Mouse (Mus musculus): ENCODE measurements at regions not wholly inside any gene's neighbourhood (a gene's known extent, or its start where the extent isn't known, plus 50 kb on each side); places are given as distances from the start of the nearest gene placed in this dataset.

DNA sequence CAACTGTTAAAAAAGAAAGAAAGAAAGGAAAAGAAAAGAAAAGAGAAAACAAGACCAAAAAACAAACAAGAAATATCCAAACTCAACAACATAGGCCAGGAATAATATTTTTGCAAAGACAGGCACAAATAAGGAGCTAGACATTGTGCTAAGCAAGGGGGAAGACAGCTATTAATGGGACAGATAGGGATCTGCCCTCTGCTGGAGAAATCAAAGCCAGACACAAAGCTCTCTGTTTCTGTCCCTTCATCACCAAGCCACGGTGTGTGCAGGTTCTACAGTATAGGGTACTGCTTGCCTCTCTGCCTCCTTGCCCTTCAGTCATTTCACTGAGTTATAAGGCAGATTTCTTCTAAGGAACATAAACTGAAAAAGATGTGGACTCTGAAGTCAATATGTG, 57.8 kb upstream of the Chchd3 start:
- WGBS, result 56% methylated on average over 1 of the region's 1 CpGs
- Histone ChIP-seq H3K36me3 (no peaks in the 10 kb centered on the region), H3K9me3 (no peaks in the 10 kb centered on the region), H3K4me1 (replicated peaks) (no peaks in the 10 kb centered on the region), H3K27me3 (ENCODE audit: insufficient read depth, poor library complexity, severe bottlenecking) (no peaks in the 10 kb centered on the region), H3K27ac (no peak overlapping the region), H3K4me3 (no peak overlapping the region)
- no peak for DNase-seq (ENCODE audit: low spot score)

DNA sequence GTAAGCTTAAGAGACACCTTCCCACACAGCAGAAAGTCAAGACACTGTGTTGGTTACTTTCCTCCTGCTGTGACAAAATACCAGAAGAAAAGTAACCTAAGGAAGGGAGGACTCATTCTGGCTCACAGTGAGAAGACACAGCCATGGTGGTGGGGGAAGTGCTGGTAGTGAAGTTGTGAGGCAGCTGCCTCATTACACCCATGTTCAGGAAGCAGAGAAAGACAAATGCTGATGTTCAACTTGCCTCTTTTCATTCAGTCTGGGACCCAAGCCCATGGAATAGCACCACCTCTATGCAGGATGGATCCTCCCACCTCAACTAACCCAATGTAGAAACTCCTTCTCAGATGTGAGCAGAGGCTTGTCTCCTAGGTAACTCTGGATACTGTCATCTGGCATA, 60.5 kb upstream of the Chchd3 start:
- Histone ChIP-seq H3K27me3 (ENCODE audit: insufficient read depth, poor library complexity, severe bottlenecking) (no peaks in the 10 kb centered on the region), H3K4me1 (replicated peaks) (no peaks in the 10 kb centered on the region), H3K36me3 (no peaks in the 10 kb centered on the region), H3K4me3 (no peak overlapping the region), H3K27ac (no peak overlapping the region), H3K9me3 (no peaks in the 10 kb centered on the region)
- DNase-seq (ENCODE audit: low spot score), result no peak

DNA sequence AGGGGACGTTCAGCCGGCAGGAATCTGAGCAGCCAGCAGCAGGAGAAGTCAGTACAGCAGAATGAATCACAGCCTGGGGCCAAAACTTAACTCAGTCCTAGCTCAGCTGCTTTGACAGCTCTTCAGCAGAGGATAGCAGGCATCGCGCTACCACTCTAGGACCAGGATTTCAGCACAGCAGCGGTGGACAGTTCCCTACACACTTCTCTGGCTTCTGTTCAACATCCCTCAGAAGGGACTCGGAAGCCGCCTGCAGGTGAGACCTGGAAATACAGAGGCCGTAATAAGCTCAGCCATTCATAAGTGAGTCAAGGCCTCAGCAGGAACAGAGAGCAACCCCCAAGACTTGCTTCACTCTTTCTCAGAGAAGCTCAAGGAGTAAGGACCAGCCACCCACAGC, 66.5 kb upstream of the Chchd3 start:
- 10% methylated on average over 8 of the region's 8 CpGs for WGBS
- no peaks in the 10 kb centered on the region for H3K27me3 ChIP-seq (ENCODE audit: insufficient read depth, poor library complexity, severe bottlenecking)
- DNase-seq (ENCODE audit: low spot score), result peak; percentile 81

DNA sequence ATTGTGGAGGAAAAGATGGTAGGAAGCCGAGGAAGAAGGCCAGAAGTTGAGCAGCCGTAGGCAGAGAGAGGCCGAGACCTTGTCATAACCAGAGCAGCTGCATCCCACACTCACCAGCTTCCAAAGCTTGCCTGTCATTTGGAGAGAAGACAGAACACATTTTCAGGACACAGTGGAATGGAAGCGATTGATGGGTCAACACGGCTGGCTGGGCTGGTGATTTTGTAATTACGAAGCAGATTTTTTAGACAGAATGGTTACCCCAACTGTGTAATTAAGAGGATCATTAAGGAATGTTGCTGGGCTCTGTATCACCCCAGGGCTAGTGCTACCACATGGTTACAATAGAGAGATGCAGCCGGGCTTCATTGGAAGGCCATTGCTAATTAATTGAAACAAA, 76.8 kb upstream of the Chchd3 start:
- no peak overlapping the region for H3K27ac ChIP-seq
- DNase-seq (ENCODE audit: low spot score), result no peak
- WGBS, result 85% methylated on average over 7 of the region's 7 CpGs
- H3K27me3 ChIP-seq (ENCODE audit: insufficient read depth, poor library complexity, severe bottlenecking), result no peaks in the 10 kb centered on the region
- no peaks in the 10 kb centered on the region for H3K9me3 ChIP-seq
- no peaks in the 10 kb centered on the region for H3K36me3 ChIP-seq
- H3K4me1 ChIP-seq (replicated peaks), result no peaks in the 10 kb centered on the region
- no peak overlapping the region for H3K4me3 ChIP-seq

More for the DNA sequence above, 66.5 kb upstream of the Chchd3 start:
- no peaks in the 10 kb centered on the region for H3K36me3 ChIP-seq
- H3K9me3 ChIP-seq, result no peaks in the 10 kb centered on the region
- no peak overlapping the region for H3K27ac ChIP-seq
- H3K4me3 ChIP-seq, result no peak overlapping the region
- no peaks in the 10 kb centered on the region for H3K4me1 ChIP-seq (replicated peaks)

GRCm38 (mm10) chr6:33137823-33138222, 77.8 kb upstream of the Chchd3 start:
- Histone ChIP-seq H3K27me3 (ENCODE audit: insufficient read depth, poor library complexity, severe bottlenecking) (no peaks in the 10 kb centered on the region), H3K36me3 (no peaks in the 10 kb centered on the region), H3K4me3 (no peak overlapping the region), H3K27ac (no peak overlapping the region), H3K9me3 (no peaks in the 10 kb centered on the region), H3K4me1 (replicated peaks) (no peaks in the 10 kb centered on the region)
- peak; percentile 34 for DNase-seq (ENCODE audit: low spot score)
- WGBS, result 46% methylated on average over 8 of the region's 8 CpGs

- 78% methylated on average over 11 of the region's 11 CpGs for WGBS
- H3K9me3 ChIP-seq, result no peaks in the 10 kb centered on the region
- H3K36me3 ChIP-seq, result no peaks in the 10 kb centered on the region
- no peak overlapping the region for H3K4me3 ChIP-seq
- H3K27ac ChIP-seq, result no peak overlapping the region
- H3K27me3 ChIP-seq (ENCODE audit: insufficient read depth, poor library complexity, severe bottlenecking), result no peaks in the 10 kb centered on the region
- H3K4me1 ChIP-seq (replicated peaks), result no peaks in the 10 kb centered on the region
- no peak for DNase-seq (ENCODE audit: low spot score)
These were observed 82.4 kb upstream of the Exoc4 start for GRCm38 (mm10) chr6:33166479-33166878.

GRCm38 (mm10) chr6:33173606-33174005, 75.3 kb upstream of the Exoc4 start:
- no peaks in the 10 kb centered on the region for H3K4me1 ChIP-seq (replicated peaks)
- H3K27me3 ChIP-seq (ENCODE audit: insufficient read depth, poor library complexity, severe bottlenecking), result no peaks in the 10 kb centered on the region
- DNase-seq (ENCODE audit: low spot score), result no peak
- H3K9me3 ChIP-seq, result no peaks in the 10 kb centered on the region
- no peak overlapping the region for H3K4me3 ChIP-seq
- 85% methylated on average over 12 of the region's 12 CpGs for WGBS
- H3K36me3 ChIP-seq, result no peaks in the 10 kb centered on the region
- H3K27ac ChIP-seq, result no peak overlapping the region

DNA sequence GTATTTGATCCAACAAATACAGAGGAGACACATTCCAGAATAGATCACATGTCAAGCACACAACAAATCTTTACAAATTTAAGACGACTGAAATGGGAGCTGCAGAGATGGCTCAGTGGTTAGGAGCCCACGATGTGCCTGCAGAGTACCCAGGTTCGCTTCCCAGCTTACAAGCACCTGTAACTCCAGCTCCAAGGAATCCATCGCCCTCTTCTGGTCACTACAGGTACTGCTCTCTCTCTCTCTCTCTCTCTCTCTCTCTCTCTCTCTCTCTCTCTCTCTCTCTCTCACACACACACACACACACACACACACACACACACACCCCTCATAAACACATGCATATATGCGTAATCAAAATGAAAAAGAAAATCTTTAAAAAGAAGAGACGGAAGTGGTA, 74.3 kb upstream of the Exoc4 start:
- no peak for DNase-seq (ENCODE audit: low spot score)
- WGBS, result 64% methylated on average over 6 of the region's 6 CpGs
- no peaks in the 10 kb centered on the region for H3K27me3 ChIP-seq (ENCODE audit: insufficient read depth, poor library complexity, severe bottlenecking)
- H3K4me1 ChIP-seq (replicated peaks), result no peaks in the 10 kb centered on the region
- H3K4me3 ChIP-seq, result no peak overlapping the region
- no peaks in the 10 kb centered on the region for H3K9me3 ChIP-seq
- no peaks in the 10 kb centered on the region for H3K36me3 ChIP-seq
- no peak overlapping the region for H3K27ac ChIP-seq

DNA sequence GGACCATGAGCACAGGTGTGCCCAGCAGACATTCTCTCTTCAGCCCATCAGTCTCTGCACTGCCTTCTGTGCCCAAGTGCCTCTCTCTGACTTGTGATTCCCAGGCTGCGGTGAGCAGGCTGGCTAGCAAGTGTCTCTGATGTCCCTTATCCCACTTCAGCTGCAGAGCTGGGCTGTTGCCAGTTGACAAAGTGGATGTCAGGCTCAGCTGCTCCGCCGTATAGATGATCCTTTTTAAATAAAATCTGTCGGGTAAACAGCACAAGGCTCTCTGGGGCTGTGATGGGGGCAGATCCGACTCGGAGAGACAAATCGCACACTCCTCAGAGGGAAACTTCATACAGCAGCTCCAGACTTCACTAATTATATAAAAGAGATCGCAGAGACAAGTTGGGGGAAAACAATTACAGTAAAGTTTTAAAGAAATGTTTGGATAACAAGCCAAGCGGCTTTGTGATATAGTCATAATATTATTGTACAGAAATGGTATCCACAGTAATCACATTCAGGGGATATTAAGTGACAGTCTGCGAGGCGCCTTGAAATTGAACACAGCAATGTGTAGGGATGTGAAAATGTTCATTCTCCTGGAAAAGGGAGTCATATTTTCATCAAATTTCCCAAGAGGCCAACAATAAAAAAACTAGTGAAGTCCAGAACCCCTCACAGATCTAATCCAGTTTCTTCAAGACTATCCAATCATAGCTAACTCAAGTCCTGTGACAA, 59.2 kb upstream of the Exoc4 start:
- H3K36me3 ChIP-seq, result no peaks in the 10 kb centered on the region
- no peak overlapping the region for H3K27ac ChIP-seq
- DNase-seq (ENCODE audit: low spot score), result no peak
- no peaks in the 10 kb centered on the region for H3K9me3 ChIP-seq
- H3K4me1 ChIP-seq (replicated peaks), result no peaks in the 10 kb centered on the region
- H3K4me3 ChIP-seq, result no peak overlapping the region
- 82% methylated on average over 11 of the region's 11 CpGs for WGBS
- H3K27me3 ChIP-seq (ENCODE audit: insufficient read depth, poor library complexity, severe bottlenecking), result no peaks in the 10 kb centered on the region

DNA sequence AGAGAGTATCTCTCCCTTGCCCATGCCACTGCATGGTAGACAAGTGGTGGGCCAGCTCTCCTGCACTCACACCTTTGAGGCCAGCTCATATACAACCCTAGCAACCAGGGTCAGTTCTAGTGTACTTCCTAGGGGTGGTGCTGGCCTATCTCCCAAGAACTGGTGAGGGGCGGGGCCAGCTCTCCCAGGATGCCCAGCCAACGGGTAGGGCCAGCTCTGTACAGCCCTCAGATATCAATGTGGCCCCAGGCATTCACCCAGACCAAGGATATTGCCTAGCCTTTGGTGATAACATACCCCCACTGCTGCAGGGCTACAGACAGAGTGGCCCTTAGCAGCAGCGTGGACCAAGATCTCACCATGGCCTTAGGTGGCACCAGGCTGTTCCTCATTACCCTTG, 55.1 kb upstream of the Exoc4 start:
- Histone ChIP-seq H3K4me1 (replicated peaks) (no peaks in the 10 kb centered on the region), H3K4me3 (no peak overlapping the region), H3K36me3 (no peaks in the 10 kb centered on the region), H3K9me3 (no peaks in the 10 kb centered on the region), H3K27me3 (ENCODE audit: insufficient read depth, poor library complexity, severe bottlenecking) (no peaks in the 10 kb centered on the region), H3K27ac (no peak overlapping the region)
- 91% methylated on average over 3 of the region's 3 CpGs for WGBS
- no peak for DNase-seq (ENCODE audit: low spot score)
